Mouse (Mus musculus) heart, adult 2 months (tissue): ENCODE measurements around the gene Eef1b2.

Experiments used
- CTCF ChIP-seq: fragments of 200-600 bp; IDR thresholded peaks from 2 replicates; pipeline ENCODE4 v1.8.1; 2022; ENCODE audit warnings: antibody characterized with exemption, mild to moderate bottlenecking, moderate library complexity
- EP300 ChIP-seq: fragments of 200-500 bp; IDR thresholded peaks from 2 replicates; pipeline ENCODE4 v1.6.1; 2011; ENCODE audit warnings: low read depth, low read length, control low read depth; ENCODE audit not compliant: insufficient read depth
- POLR2A ChIP-seq: fragments of 200-500 bp; IDR thresholded peaks from 2 replicates; pipeline ENCODE4 v1.6.1; 2011; ENCODE audit warnings: mild to moderate bottlenecking, low read depth, low read length, control low read depth; ENCODE audit not compliant: insufficient read depth

- TF ChIP-seq CTCF (peak; percentile 91), POLR2A (no peak), EP300 (no peak)
Observed at GRCm38 (mm10) chr1:63182636-63183270, 6.1 kb downstream of the Eef1b2 start.
